Mouse (Mus musculus): ENCODE results near the gene Atg101. TPM values are rescaled to one million over a fixed set of nuclear protein-coding genes. Genes with fewer than 3 reads are reported as not detected.

Atg101 gene
- polyA plus RNA-seq, 1 experiment from 2014 or later, result 62.0 TPM

- Histone ChIP-seq H3K9ac (no peak overlapping the region), H3K4me3 (replicated peaks) (no peak overlapping the region)
Measured at GRCm38 (mm10) chr15:101295106-101295505, 11.0 kb downstream of the Atg101 start.

DNA sequence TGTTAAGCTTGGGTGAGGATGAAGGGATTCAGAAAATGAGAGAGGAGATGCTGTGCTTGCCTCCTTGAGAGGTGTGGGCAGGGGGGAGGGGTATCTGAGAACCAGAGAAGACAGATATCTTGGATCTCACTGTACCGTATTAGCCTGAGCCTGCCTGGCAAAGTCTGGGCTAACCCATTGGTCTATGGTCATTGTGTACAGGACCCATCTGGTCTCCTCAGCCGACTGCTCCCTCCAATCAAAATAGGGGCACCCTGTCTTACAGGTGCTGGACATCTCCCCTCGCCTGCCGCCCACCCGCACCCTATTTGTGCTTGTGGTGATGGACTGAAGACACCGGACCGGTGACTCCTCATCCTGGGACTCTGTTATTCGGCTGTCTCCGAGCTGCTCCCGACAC lies 11.5 kb downstream of the Atg101 start:
- peaks cover 10% of the 10 kb centered on the region for H3K36me3 ChIP-seq
- peaks cover 33% of the 10 kb centered on the region for H3K4me1 ChIP-seq (replicated peaks)
- no peaks in the 10 kb centered on the region for H3K27me3 ChIP-seq (replicated peaks)
- no peak for ATAC-seq
- no peak overlapping the region for H3K9ac ChIP-seq
- no peaks in the 10 kb centered on the region for H3K9me3 ChIP-seq
- H3K4me3 ChIP-seq (replicated peaks), result no peak overlapping the region
- 93% methylated on average over 10 of the region's 10 CpGs for WGBS
- H3K27ac ChIP-seq, result peak overlapping the region; percentile 71
- no peak overlapping the region for H3K4me2 ChIP-seq (replicated peaks)

More at GRCm38 (mm10) chr15:101295106-101295505, 11.0 kb downstream of the Atg101 start:
- Histone ChIP-seq H3K9me3 (no peaks in the 10 kb centered on the region), H3K27ac (peak overlapping the region; percentile 71), H3K36me3 (peaks cover 15% of the 10 kb centered on the region), H3K27me3 (replicated peaks) (no peaks in the 10 kb centered on the region), H3K4me2 (replicated peaks) (peak overlapping the region; percentile 47; the same call in 1 of the 2 replicates), H3K4me1 (replicated peaks) (peaks cover 33% of the 10 kb centered on the region)
- ATAC-seq, result no peak
- WGBS, result 61% methylated on average over 7 of the region's 7 CpGs

- 77% methylated on average over 11 of the region's 11 CpGs for WGBS
- Histone ChIP-seq H3K9ac (no peak overlapping the region), H3K27me3 (replicated peaks) (no peaks in the 10 kb centered on the region), H3K9me3 (no peaks in the 10 kb centered on the region), H3K36me3 (peaks cover 6% of the 10 kb centered on the region; the same call in 1 of the 2 replicates), H3K4me1 (replicated peaks) (peaks cover 33% of the 10 kb centered on the region), H3K4me3 (replicated peaks) (no peak overlapping the region), H3K4me2 (replicated peaks) (no peak overlapping the region), H3K27ac (no peak overlapping the region)
- no peak for ATAC-seq
Measured at GRCm38 (mm10) chr15:101296091-101296490, 12.0 kb downstream of the Atg101 start.

DNA sequence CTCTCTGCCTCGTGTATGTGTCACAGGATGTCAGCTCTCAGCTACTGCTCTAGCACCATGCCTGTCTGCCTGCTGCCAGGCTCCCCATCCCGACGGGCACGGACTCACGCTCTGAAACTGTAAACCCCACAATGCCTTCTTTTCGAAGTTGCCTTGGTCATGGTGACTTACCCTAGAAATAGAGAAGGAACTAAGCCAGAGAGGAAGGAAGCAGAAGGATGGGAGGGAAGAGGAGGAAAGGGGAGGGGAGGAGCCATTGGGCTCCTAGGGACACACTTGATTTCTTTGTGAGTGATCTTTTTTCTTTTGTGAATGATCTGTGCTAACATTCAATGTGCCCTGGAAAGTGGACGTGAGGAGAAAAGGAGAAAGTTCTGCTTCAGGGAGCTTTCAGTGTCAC lies 13.9 kb downstream of the Atg101 start:
- no peaks in the 10 kb centered on the region for H3K9me3 ChIP-seq
- no peaks in the 10 kb centered on the region for H3K36me3 ChIP-seq
- 55% methylated on average over 7 of the region's 7 CpGs for WGBS
- no peak for ATAC-seq
- peaks cover 29% of the 10 kb centered on the region for H3K4me1 ChIP-seq (replicated peaks)
- no peak overlapping the region for H3K4me3 ChIP-seq (replicated peaks)
- H3K9ac ChIP-seq, result no peak overlapping the region
- no peaks in the 10 kb centered on the region for H3K27me3 ChIP-seq (replicated peaks)
- H3K27ac ChIP-seq, result no peak overlapping the region
- no peak overlapping the region for H3K4me2 ChIP-seq (replicated peaks)

DNA sequence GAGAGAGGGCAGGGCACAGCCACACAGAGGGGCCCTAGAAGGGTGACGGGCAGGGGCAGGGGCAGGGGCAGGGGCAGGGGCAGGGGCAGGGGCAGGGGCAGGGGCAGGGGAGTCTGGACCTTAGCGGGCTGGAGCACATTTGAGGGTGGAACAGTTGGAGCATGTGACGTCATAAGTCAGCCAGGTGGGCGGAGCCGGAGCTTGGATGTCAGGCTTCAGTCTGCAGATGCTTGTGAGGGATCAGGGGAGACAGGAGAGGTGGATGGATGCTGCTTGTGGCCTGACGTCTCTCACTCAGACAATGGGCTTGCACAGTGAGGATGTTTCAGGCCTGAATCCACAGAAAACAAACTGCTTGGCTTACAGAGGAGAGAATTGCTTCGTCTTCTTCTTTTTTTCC lies 14.5 kb downstream of the Atg101 start:
- ATAC-seq, result no peak
- Histone ChIP-seq H3K4me1 (replicated peaks) (peaks cover 24% of the 10 kb centered on the region), H3K4me3 (replicated peaks) (no peak overlapping the region), H3K27me3 (replicated peaks) (no peaks in the 10 kb centered on the region), H3K4me2 (replicated peaks) (no peak overlapping the region), H3K36me3 (no peaks in the 10 kb centered on the region), H3K9me3 (no peaks in the 10 kb centered on the region), H3K9ac (no peak overlapping the region), H3K27ac (no peak overlapping the region)
- WGBS, result 25% methylated on average over 7 of the region's 7 CpGs

- Histone ChIP-seq H3K4me2 (replicated peaks) (no peak overlapping the region), H3K4me3 (replicated peaks) (no peak overlapping the region), H3K27me3 (replicated peaks) (no peaks in the 10 kb centered on the region), H3K36me3 (no peaks in the 10 kb centered on the region), H3K9ac (no peak overlapping the region), H3K27ac (peak overlapping the region; percentile 34; the same call in 1 of the 2 replicates), H3K9me3 (no peaks in the 10 kb centered on the region), H3K4me1 (replicated peaks) (peaks cover 15% of the 10 kb centered on the region)
- WGBS, result 67% methylated on average over 14 of the region's 14 CpGs
- peak; percentile 22; the same call in 1 of the 2 replicates for ATAC-seq
Measured at GRCm38 (mm10) chr15:101299480-101299960, 15.4 kb downstream of the Atg101 start.

DNA sequence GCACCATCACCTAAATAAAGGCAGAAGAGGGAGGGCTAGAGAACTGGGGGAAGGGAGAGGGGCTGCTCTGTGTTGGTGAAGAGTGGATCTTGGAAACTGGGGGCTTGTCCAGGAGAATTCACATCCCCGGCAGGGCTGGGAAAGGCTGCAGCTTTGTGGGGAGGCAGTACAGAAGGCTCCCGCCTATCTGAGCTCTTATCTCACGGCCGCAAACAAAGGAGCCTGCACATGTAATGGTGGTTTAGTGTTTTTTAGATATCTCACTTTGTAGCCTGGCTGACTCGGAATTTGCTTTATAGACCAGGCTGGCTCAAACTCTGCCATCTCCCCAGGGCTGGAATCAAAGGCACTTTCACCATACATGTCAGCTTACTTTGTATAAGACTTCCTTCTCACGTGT lies 16.1 kb downstream of the Atg101 start:
- Histone ChIP-seq H3K27ac (no peak overlapping the region), H3K4me1 (replicated peaks) (peaks cover 9% of the 10 kb centered on the region), H3K4me3 (replicated peaks) (no peak overlapping the region), H3K9me3 (no peaks in the 10 kb centered on the region), H3K36me3 (no peaks in the 10 kb centered on the region), H3K9ac (no peak overlapping the region), H3K4me2 (replicated peaks) (no peak overlapping the region), H3K27me3 (replicated peaks) (no peaks in the 10 kb centered on the region)
- peak; percentile 52 for ATAC-seq
- 50% methylated on average over 6 of the region's 6 CpGs for WGBS

DNA sequence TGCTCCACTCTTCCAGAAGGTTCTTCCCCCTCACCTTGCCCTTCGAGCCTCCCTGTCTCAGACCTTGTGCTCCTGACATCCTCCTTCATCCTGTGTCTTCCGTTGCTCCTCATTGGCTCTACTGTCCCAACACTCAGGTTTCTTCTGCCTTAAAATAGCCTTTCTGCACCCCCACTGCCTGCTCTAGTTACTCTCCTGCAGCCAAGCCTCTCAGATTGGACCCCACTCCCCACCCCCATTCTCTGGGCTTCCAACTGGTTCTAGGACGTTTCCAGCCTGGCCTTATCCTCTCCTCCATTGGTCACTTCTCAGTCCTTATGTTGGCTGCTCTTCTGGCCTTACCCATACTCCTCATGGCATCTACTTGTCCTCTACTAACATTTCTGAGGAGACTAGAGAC lies 18.1 kb downstream of the Atg101 start:
- Histone ChIP-seq H3K27me3 (replicated peaks) (no peaks in the 10 kb centered on the region), H3K27ac (no peak overlapping the region), H3K4me1 (replicated peaks) (peaks cover 6% of the 10 kb centered on the region), H3K4me2 (replicated peaks) (no peak overlapping the region), H3K4me3 (replicated peaks) (no peak overlapping the region), H3K9me3 (no peaks in the 10 kb centered on the region), H3K9ac (no peak overlapping the region), H3K36me3 (no peaks in the 10 kb centered on the region)
- ATAC-seq, result no peak
- 77% methylated on average over 3 of the region's 3 CpGs for WGBS

DNA sequence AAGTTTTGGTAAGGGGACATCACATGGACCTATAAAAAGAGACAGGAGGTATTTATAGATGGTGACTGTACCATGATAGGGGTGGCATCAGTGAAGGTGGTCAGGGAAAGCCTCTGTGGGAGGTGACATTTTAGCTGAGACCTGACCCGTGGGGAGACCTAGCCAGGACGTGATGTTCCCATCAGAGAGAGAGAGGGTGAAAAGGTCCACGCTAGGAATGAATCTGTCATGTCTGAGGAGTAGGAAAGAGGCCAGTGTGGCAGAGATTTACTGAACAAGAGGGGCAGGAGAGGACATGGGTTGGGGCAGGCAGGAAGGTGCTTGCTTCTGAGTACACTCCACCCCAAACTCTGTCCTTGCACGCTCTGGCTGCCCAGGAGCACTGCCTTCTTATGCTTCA lies 19.8 kb downstream of the Atg101 start:
- Histone ChIP-seq H3K9ac (no peak overlapping the region), H3K9me3 (no peaks in the 10 kb centered on the region), H3K4me2 (replicated peaks) (no peak overlapping the region), H3K4me1 (replicated peaks) (peaks cover 9% of the 10 kb centered on the region), H3K36me3 (no peaks in the 10 kb centered on the region), H3K27ac (no peak overlapping the region), H3K27me3 (replicated peaks) (no peaks in the 10 kb centered on the region), H3K4me3 (replicated peaks) (no peak overlapping the region)
- WGBS, result 80% methylated on average over 4 of the region's 4 CpGs
- ATAC-seq, result no peak

- Histone ChIP-seq H3K27ac (no peak overlapping the region), H3K9ac (no peak overlapping the region), H3K4me1 (replicated peaks) (peaks cover 14% of the 10 kb centered on the region), H3K4me3 (replicated peaks) (no peak overlapping the region), H3K27me3 (replicated peaks) (no peaks in the 10 kb centered on the region), H3K4me2 (replicated peaks) (no peak overlapping the region), H3K36me3 (no peaks in the 10 kb centered on the region), H3K9me3 (no peaks in the 10 kb centered on the region)
- 86% methylated on average over 4 of the region's 4 CpGs for WGBS
- no peak for ATAC-seq
Measured at GRCm38 (mm10) chr15:101306459-101306858, 22.4 kb downstream of the Atg101 start.

- Histone ChIP-seq H3K9ac (no peak overlapping the region), H3K4me1 (replicated peaks) (peaks cover 14% of the 10 kb centered on the region), H3K9me3 (no peaks in the 10 kb centered on the region), H3K36me3 (no peaks in the 10 kb centered on the region), H3K27ac (no peak overlapping the region), H3K4me2 (replicated peaks) (no peak overlapping the region), H3K27me3 (replicated peaks) (no peaks in the 10 kb centered on the region), H3K4me3 (replicated peaks) (no peak overlapping the region)
- no peak for ATAC-seq
- WGBS, result 57% methylated on average over 13 of the region's 13 CpGs
Measured at GRCm38 (mm10) chr15:101308440-101309348, 24.6 kb downstream of the Atg101 start.

DNA sequence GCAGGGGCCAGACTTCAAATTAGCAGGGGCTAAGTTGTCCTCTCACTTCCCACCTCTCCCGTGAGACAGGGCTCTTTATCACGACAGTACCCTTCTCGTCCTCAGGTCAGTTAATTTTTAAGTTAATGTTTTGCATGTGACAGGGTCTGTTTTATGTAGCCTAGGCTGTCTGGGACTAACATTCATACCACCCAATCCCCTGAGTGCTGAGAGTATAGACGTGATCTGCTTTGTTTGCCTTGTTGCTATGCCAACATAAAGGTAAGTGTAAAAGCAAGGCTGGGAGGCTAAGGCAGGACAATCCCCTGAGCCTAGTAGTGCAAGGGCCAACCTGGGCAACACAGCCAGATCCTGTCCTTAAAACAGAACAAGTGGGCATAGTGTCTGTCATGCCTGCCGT lies 25.4 kb downstream of the Atg101 start:
- Histone ChIP-seq H3K9ac (no peak overlapping the region), H3K4me2 (replicated peaks) (no peak overlapping the region), H3K27me3 (replicated peaks) (no peaks in the 10 kb centered on the region), H3K36me3 (no peaks in the 10 kb centered on the region), H3K4me1 (replicated peaks) (peaks cover 14% of the 10 kb centered on the region), H3K9me3 (no peaks in the 10 kb centered on the region), H3K4me3 (replicated peaks) (no peak overlapping the region), H3K27ac (no peak overlapping the region)
- 24% methylated on average over 5 of the region's 5 CpGs for WGBS
- ATAC-seq, result peak; percentile 58; the same call in 1 of the 2 replicates

Data from intestine, embryonic 15.5 days (tissue).